Mouse (Mus musculus) regulatory T cell (primary cell): ENCODE measurements at regions not wholly inside any gene's neighbourhood (a gene's known extent, or its start where the extent isn't known, plus 50 kb on each side); places are given as distances from the start of the nearest gene placed in this dataset.

Source experiments
- in situ Hi-C: fragments of 300-600 bp; cut with MboI, MseI; formaldehyde crosslinking; loops from one replicate; pipeline ENCODE4 v1.15.1; 2025; ENCODE audit warnings: high pct_unique_total_duplicates

DNA sequence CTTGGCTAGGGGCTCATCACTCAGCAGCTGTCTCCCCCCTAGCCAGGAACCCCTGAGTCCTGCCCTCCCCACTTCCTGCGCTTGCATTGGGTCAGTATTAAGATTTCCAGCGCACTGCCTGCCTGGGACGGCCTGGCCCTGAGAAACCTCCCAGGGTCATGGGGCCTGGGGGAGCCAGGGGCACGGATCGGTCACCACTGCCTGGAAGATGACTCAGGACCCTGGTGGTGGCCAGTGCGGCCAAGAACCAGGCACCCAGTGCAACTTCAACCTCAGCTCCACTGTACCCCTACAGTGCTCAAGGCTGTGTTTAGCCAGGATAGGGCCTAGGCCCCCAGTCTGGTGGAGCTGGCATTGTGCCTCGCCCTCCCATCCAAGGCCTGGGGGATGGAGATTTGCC lies 111.9 kb upstream of the Zbtb40 start:
- in situ Hi-C loops = no loop called here

DNA sequence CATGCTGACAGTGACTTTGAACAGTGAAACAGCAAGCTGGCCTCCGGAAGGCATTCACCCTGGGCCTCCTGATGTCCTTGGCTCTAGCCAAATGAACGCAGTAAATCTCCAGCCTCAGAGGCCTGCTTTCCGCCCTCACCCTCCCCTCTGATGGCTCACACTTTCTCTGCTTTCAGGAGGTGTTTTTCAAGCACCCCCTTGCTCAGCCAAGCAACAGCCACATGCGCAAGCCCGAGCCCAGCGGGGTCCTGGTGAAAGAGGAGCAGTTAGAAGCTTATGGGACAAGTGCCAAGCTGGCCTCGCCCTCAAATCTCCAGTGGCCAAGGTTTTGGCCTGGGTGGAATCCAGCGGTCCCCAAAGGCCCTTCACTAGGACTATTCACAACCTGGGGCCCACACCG lies 109.6 kb upstream of the Zbtb40 start:
- in situ Hi-C loops = no loop called here

DNA sequence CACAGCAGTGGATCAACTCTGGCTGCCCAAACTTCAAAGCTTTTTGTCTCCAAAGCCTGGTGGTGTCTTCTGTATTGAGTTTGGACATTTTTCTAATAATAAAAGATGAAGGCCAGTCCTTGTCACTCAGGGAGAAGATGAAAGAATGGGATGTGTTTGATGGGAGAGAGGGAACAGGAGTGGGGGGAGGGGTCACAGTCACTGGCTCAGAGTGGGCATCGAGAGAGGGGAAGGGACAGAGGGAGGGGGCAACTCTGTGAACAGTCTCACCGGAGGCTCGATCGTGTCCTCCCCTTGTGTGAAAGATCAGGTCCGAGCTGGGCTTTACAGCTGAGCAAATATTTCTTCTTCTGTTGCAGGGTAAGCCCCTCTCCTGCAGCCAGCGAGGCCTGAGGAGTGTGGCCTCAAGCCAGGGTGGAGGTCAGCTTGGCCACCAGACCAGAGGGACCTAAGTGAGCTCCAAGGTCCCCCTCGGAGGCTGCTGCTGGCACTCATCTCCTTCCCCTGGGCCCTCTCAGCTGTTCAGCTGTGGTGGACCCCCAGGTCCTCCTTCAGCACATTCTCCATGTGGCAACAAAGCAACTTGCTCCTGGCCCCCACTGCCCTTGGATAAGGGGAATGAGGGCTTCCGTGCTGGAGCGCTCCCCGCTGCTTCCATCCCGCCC lies 108.0 kb upstream of the Zbtb40 start:
- in situ Hi-C loops = no loop called here

DNA sequence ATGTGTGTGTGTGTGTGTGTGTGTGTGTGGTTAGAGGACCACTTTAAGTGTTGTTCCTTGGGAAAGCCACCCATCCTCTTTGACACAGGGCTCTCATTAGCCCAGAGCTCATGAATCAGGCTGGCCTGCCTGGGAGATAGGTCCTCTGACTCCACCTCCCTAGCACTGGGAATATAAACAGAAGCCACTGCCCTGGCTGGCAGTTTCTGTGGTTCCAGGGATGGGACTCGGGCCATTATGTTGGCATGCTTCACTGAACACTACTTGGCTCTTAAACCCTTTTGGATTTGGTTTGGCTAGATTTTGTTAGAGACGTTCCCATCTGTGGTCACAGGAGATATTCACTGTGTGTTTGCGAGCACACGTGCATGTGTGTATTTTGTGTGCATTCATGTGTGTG lies 100.2 kb upstream of the Zbtb40 start:
- in situ Hi-C loops = no loop called here

DNA sequence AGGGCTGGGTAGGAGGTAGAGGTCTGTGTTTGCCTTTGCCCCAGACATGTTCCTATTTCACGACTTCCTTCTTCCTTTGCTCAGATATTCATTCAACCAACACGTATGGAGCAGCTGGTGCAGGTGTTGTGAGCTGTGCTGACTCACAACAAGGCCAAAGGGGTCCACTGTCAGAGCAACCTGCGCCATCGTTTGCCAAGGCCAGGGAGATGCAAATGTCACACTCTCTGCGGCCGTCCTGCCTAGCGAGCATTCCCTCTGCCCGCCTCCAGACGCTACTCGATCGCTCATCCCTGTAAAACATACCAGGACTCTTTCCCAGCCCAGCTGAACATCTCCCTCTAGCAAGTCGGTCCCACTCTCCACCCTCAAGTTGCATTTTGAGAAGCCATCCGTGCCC lies 99.2 kb upstream of the Zbtb40 start:
- in situ Hi-C loops = no loop called here

DNA sequence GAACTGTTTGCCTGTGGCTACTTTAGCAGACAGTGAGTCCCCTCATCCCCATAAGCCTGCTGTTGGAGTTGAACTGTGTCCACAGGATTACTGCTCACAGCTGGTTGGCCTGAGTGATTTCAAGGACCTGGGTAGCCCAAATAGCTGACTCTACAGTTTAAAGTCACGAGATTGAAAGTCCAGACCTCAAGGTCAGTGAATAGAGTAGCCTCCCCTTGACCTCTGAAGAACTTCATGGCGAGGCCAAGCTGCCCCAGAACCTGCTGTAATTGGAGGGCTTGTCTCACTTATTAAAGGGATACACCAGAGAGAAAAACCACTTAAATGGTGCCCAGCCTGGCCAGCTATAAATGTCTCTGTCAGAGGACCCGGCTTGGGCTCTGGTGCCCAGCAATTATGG lies 97.7 kb upstream of the Zbtb40 start:
- in situ Hi-C loops = no loop called here

DNA sequence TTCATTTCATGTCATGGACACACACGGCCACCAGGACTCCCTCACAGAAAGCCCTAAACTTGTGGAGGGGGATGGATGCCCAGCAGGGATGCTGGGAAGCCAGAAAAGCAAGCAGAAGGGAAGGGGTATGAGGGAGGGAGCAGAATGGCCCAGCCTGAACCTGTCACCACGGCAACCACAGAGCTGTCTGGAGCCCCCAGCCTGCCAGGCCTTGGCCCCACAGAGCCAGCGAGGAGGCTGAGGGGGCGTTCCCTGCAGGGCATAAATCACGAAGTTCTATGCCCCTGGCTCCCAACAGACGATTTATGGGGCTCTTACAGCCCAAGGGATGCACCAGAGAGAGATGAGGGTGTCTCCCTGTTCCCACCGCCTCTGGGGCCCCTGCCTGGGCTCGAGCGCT lies 93.7 kb upstream of the Zbtb40 start:
- in situ Hi-C loops = no loop called here

DNA sequence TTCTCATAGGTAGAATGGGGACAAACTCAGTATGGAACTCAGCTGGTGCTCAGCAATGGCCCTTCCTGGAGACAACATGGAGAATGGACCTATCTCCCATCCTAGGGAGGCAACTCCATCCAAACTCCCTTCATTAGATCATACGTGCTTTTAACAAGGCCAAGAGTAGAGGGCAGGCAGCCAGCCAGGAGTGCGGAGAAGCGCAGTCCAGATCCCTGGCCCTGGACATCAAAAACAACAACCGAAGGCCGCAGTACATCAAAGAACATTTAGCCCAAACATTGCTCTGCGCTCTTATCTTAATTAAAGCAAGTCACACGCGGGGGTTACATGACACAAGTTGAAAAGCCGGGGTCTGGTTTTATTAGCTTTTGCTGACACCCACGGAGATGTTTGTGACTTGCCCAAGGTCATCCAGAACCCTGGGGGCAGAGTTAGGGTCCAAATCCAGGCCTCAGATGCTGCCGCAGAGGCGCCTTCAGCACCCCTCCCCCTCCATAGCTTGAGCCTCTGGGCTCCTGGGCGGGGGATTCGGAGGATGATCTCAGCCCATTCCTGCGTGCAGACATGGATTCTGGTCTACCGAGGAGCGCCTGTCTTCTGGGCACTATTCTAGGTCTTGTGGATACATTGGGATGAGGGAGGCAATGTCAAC lies 90.6 kb upstream of the Zbtb40 start:
- in situ Hi-C loops = no loop called here

DNA sequence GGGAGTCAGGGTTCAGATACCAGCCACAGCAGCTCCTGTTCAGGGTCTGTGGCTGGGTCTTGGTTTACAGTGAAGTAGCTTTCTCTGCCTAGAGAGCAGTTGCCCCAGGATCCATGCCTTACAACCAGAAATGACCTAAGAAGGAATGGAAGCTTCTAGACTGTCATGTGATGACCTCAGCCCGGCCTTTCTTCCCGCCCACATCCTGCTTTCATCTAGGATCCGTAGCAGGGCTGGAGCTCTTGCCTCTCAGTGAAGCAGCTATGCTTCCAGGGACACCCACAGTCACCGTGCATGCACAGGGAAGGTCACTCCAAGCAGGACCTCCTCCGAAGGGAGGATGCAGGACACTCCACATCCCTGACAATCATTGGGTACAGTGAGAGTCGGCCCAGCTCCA lies 89.5 kb upstream of the Zbtb40 start:
- in situ Hi-C loops = no loop called here

DNA sequence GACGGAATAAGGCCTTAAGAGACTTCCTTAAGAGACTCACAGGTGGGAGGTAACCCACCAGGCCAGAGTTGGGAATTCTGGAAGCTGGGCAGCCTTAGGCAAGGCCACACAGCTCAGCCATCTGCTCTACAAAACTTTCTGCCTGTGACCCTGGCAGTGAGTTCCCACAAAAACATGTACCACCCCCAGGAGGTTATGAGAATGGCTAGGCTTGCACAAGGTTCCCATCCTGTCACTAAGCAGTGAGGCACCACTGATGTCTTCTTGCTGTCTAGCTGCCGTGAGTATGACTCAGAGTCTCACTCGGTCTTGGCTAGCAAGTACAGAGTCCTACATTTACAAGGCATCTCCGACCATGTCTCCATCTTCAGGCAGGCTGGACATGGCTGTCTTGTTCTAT lies 87.7 kb upstream of the Zbtb40 start:
- in situ Hi-C loops = no loop called here

DNA sequence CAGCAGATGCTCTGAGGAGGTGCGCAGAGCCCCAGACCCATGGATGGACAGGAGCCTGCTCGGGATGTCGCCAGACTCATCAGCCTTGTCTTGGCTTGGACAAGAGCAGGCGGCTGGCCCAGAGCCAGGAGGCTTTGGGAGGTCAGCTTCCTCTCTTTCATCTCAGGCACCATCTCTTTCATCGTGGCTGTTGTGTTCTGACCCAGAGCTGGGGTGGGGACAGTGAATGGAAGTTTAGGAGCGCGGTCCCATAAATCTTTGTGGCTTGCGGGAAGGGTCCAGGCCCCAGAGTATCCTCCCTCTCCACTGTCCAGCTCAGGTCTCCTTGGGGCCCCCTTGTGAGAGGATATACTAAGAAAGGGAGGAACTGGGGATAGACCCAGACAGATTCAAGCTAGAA lies 87.2 kb upstream of the Zbtb40 start:
- in situ Hi-C loops = no loop called here

DNA sequence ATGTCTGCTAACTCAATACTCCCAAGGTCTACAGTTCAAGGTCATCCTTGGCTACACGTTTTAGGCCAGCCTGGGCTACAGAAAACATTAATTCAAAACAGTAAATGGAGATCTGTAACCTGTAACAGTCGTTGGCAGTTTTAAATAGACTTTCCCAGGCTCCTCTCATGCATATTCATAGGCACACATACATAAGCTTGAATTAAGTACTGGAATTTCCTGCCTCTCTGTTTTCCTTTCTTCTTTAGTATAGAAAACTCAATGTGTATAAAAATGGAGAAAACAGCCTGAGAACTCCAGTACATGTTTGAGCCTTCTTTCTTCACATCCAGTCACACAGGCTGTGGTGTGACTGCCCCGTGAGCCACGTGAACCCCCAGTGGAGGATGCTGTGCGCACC lies 86.0 kb upstream of the Zbtb40 start:
- in situ Hi-C loops = no loop called here

DNA sequence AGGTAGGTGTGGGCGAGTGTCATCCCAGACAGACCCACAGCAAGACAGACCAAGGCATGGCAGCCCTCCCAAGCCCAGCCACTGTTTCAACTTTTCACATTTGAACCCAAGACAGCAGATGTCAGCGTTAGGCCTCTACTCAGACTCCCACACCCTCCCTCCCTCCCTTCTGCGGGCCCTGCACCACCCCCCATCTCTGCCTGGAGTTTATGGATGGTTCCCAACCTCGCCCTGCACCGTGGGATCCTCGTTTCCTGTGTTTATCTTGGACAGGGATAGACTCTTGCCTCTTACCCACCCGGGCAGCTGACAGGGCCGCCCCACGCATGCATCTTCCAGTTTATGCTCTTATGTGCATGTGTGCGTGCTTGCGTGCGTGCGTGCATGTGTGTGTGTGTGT lies 85.2 kb upstream of the Zbtb40 start:
- in situ Hi-C loops = no loop called here

DNA sequence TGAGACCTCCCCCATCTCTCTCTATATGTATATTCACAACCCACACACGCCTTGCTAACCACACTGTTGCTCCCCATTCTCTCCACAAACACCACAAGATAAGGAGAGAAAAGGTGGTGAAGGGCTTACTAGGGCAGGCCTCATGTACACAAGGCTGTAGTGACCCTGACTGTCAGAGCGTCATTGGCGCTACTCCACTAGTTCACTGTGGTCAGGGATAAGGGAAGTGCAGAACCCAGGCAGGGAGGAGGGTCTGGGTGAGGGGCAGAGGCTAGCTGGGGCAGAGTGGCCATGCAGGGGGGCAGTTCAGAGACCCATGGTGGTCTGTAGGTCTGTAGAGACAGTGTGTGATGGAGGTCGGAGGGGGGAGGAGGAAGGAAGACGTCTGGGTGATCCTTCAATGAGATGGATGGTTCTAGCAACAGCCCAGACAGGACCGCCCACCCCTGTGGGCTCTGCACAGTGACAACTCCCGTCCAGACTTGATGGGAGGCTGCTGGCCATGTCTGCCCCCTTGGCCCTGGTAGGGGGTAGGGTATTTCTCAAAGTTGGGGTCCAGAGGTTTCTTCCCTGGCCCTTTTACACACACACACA lies 82.1 kb upstream of the Zbtb40 start:
- in situ Hi-C loops = no loop called here

DNA sequence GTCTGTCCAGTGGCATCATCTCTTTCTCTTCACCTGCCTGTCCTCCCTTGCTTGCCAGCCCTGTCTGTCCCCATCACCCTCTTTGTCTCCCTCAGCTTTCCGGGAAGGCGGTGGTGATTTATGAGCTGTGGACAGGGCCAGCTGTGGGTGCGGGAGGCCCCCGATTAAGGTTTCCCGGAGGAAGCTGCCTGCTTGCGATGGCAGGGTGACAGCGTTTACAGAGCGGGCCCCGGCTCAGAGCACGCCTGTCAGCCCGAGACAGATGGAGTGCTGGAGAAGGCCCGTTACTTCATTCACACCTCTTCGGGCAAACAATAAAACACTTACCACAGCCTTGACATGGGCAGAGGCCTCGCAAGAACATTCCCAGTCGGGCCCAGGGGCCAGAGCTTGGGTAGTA lies 79.6 kb upstream of the Zbtb40 start:
- in situ Hi-C loops = loop anchor here (10.0 kb wide), 1 partner anchor 1733 kb away; the partner anchor contains the start of gene Ncmap

DNA sequence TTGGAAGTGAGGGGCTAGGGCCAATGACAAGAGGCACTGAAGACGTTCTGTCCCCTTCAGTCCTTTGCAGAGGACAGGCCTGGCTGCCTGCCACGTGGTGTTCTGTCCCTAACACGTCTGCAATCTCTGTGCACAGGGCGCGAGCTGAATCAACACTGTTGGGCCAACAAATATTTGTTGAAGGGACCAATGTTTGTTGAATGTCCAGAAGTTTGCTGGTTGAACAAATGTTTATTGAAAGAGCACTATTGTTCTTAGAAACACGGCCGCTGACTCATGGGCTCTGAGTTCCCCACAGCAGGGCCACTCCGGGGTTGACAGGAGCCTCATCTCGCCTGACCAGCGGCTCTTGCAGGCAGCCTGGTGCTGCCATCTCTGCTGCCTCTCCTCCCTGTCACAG lies 73.1 kb upstream of the Zbtb40 start:
- in situ Hi-C loops = loop anchor here (10.0 kb wide), 1 partner anchor 1727 kb away; the partner anchor contains the start of gene Ncmap

DNA sequence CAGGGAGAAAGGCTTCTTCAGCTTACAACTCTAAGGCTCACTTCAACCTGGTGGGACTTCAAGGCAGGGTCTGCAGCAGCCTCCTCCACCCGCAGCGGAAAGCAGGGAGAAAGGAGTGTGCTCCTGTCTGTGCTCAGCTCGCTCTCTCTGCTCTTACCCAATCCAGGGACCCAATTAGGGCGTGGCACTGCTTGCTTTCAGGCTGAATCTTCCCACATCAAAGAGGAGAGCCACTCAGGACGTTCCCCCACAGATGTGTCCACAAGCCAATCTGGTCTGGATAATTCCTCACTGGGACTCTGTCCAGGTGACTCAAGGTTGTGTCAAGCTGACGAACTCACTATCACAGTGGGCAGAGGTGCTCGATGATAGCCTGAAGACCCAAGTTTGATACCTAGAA lies 72.0 kb upstream of the Zbtb40 start:
- in situ Hi-C loops = loop anchor here (10.0 kb wide), 1 partner anchor 1726 kb away; the partner anchor contains the start of gene Ncmap

DNA sequence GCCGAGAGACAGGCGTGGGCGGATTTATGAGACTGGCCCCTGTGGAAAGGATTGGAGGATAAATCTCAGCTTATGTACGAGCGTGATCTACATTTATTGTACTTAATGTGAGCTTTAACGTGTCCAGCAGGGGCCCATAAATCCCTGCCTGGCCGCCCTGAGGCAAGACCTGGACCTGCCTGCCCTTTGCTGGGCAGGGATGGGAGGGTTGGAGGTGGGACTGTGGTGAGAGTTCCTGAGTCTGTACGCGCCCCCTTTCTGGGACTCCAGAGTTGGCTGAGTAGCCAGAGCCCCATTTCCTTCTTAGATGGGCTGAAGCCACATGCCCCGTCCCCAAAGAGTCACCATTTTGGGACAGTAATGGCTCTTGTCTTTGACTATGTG lies 69.7 kb upstream of the Zbtb40 start:
- in situ Hi-C loops = no loop called here

DNA sequence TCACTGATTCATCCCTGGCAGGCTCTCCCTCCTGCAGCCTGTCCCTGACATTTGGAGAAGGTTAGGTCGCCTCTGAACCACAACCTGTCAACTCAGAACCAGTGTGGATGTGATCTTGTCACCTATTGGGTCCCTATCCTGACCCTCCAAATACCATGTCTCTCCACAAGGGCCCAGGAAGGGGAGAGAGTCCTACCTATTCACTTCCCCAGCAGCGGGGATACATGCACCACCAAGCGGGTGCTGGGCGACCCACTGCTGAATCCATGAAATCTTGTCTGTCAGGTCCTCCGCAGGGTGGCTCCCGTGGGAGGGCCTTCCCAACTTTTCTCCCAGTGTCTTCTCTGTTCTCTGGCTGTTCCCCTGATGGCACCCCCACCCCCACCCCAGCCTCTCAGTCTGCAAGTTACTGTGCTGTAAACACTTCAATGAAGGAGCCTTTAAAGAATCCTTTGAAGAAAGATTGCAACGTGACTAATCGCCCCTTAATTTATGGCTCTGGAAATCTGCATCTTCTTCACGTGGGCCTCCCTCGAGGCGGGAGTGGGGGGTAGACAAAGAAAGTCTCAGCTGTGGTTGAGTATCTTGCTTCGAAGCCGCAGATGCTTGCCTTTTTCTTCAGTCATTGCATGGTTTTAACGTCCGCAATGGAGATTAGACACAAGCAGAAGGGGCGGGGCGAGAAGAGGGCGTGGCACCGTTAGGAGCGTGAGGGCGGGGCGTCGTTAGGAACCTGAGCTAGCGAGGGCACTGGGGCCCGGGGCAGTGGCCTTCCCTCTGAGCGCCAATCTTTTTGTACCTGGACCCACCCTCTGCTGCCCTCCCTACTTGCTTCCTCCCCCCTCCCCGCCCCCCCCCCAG lies 69.1 kb upstream of the Zbtb40 start:
- in situ Hi-C loops = no loop called here

DNA sequence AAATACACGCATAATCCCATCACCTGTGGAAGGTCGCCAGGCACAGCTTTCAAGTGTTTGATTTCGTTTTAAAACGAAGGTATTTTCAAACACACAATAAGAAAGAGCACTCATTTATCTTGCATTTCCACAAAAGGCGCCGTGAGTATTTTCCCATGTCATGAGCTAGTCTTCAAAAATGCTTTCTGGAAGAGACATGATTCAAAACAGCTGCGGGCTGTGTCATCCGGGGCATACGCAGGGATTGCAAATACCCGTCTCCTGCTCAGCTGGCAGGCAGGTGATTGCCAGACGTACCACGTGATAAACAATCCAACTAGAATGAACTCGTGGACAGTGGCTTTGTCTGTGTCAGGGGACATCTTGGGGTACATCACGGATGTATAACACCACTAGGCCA lies 66.5 kb upstream of the Zbtb40 start:
- in situ Hi-C loops = no loop called here

DNA sequence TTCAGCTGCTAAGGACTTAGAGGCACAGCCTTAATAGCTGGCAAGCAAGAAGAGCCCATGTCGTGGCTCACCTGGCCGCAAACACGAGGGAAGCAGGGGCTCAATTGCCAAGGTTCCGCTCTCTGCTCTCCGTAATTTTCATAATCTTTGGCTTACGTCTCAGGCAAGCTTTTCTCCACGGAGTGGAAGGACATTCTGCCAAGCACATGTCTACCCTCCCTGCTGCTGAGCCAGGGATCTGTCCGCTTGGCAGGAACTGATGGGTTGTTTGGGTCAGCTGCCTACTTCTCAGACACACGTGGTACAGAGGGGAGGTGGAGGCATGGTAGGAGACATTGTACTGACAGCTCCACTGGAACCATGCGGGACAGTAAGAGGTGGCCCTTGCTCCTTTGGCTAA lies 61.7 kb upstream of the Zbtb40 start:
- in situ Hi-C loops = no loop called here

DNA sequence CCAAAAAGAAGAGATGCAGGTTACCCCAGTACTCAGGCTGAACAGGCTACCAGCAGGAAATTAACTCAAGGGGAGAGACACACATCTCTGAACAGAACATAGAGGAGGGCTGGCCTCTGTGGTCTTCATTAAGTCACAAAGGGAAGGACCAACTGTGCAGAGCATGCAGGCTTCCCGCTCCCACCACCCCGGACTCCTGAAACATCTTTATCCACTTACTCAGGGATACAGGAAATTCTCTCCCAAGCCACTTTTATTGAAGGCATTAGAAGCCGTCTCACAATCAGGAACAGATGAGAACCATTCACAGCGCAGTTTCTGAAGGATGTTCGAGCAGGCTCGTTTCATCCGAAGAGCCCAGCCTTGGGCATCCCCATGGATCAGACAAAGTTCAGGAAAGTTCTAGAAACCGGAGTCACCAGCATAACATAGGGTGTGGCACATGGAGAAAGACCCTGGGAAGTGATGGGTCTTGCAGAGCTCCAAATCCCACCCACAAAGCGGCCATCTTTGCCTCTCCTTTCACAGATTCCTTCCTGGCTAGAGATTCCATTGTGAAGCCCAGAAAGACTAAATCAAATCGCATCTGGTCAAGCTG lies 55.9 kb upstream of the Zbtb40 start:
- in situ Hi-C loops = no loop called here
